Mouse (Mus musculus) T-cell, adult 2 months (primary cell): ENCODE results near the gene Gm1043.

Experiments used
- DNase-seq: peaks from one replicate; pipeline ENCODE4 v3.0.0; 2022; ENCODE audit warnings: low spot score

The Gm1043 gene

GRCm38 (mm10) chr5:37198011-37198688 is 113.0 kb downstream of the Gm1043 start:
- DNase-seq: no peak

DNA sequence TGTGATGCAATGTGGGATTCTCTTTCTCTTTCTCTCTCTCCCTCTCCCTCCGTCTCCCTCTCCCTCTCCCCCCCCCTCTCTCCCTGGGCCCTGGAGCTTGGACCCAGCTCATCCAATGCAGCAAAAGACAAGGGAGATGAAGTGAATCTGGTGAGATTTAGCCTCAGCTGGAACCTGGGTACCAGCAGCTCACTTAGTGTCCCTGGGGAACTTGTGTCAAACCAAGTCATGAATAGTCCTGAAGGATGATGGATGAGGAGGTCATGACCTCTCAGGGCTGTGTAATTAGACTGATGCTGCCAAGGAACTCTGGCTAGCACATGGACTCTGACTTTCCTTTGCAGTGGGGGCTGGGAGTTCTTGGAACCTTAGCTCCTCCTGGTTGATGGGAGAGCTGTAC is 117.1 kb downstream of the Gm1043 start:
- DNase-seq: no peak

DNA sequence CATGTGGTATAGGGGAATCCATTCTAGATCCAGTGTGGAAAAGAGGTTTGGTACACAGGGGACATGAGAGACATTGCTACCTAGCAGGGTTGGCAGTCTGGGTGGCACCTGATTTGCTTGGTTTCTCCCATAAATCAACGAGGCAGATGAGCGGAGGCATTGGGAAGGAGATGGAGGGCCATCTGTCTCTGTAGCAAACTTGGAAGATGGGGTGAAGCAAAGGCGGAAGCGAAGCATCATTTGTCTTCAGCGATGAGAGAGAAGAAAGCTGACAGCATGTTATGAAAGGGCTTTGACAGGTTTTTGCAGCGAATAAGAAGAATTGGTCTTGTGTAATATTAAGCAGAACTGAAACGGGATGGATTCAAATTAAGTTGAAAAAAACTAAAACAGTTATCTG is 119.7 kb downstream of the Gm1043 start:
- no peak for DNase-seq

DNA sequence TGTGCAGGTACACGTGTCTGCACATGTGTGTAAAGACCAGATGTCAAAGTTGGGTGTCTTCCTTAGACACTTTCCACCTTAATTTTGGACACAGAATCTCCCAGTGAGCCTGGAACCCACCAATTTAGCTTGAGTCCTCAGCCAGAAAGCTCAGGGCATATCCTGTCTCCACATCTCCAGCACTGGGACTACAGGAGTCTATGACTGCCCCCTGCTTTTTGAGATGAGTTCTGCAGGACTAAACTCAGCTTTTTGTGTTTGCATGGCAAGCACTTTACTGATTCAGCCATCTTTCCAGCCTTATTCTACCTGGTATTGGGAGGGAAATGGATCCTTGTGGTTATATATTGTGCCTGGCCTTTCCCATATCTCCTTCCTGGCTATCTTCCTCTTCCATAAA is 120.2 kb downstream of the Gm1043 start:
- no peak for DNase-seq

DNA sequence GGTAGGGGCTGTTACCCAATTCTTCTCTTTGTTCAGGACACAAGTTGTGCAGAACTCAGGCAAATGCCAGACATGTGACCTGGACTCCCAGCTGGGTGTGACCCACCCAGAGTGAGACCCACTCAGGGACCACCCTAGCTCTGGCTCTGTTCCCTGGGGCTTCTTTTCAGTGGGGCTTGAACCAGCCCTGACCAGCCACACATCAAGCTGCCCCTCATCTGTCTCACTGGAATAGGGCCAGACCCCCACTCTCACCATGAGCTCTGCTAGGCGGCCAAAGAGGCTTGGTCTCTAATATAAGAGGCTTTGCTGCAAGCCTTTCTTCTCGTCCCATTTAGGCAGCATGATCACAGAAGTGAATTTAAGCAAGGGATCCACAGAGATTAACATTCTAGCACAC is 121.2 kb downstream of the Gm1043 start:
- no peak for DNase-seq

- DNase-seq: no peak
Measured at GRCm38 (mm10) chr5:37212938-37213708, 128.0 kb downstream of the Gm1043 start.

GRCm38 (mm10) chr5:37213709-37214103 is 128.5 kb downstream of the Gm1043 start:
- no peak for DNase-seq

DNA sequence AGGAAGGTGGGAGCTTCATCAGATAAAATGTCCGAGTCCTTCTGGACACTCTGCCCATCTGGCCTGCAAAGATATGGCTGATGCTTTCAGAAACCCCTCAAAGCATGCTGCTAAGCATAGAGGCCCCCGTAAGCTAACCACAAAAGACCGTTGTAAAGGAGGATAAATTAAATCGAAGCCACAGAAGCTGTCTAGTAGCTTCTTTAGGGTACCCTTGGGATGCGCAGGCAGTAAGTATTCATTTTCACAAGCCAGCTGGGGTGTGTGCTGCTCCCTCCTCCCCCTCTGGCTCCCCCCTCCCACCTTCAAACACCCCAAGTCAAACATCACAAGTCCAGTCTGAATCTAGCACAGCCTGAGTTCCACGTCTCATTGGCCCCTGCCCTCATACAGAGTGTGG is 129.4 kb downstream of the Gm1043 start:
- DNase-seq: no peak

DNA sequence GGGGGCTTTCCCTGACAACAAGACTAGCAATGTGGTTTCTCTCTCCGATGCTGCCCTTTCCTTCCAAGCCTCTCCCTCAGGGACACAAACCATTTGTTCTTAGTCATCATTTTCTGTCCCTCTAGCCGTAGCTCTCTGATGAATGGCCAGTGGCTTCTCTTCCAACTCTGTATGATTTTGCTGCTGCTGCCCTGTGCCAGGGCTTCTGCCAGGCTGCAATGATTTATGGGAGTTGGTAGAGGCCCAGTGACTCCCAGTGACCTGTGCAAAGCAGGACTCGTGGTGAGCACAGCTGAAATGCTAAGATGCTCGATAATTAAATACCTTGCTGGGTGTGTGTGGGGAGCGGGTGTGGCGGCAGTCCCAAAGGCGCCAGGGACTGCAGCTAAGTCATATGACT is 130.1 kb downstream of the Gm1043 start:
- DNase-seq: no peak

DNA sequence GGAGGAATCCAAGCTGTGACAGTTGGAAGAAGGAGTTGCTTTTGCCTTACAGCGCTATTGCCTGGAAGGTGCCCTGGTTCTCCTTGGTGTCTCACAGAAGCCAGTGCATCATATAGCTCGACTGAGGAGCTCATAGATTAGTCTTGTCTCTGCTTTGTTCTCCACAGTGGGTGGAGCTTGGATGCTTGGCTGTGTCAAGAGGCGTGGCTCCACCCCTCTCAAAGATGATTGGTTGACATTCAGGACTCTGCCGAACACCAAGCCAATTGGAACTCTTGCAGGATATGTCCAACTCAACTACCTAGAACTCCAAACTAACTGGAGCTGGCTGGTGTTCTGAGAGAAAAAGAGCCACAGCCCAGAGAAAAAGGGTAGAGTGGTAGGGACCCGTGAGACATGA is 134.4 kb downstream of the Gm1043 start:
- no peak for DNase-seq

DNA sequence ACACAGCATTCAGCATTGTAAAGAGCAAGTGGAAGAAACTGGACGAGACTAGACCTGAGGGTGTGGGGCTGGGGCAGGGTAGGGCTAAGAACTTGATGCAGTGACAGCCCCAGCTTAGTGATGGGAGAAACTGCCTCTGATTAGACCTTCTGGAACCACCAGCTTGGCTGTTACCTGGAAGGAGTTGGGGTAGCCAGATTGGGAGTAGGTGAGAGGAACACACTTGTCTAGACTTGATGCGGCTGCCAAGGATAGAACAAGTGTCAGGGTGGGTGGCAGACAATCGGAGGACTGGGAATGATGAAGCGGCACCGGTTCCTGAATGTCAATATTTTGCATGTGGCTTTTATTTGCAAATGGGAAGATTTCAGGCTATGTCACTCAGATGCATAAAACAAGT is 135.4 kb downstream of the Gm1043 start:
- DNase-seq: no peak

DNA sequence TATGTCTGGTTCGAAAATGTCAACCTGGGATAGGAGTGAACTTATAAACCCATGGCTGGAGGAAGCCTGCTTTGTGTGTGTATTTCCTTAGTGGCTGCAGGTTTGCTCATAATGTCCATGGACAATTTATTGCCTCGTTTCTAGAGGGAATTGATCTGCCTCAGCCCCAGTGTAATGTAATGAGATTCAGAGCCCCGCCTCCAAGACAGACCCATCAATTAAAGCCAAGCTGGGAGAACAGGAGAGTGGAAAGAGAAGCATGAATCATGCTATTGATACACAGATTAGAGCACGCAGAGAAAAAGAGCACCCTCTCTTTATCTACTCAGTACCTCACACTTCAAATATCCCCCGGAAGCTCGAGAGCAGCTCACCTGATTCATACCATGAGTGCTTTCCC is 136.4 kb downstream of the Gm1043 start:
- no peak for DNase-seq

DNA sequence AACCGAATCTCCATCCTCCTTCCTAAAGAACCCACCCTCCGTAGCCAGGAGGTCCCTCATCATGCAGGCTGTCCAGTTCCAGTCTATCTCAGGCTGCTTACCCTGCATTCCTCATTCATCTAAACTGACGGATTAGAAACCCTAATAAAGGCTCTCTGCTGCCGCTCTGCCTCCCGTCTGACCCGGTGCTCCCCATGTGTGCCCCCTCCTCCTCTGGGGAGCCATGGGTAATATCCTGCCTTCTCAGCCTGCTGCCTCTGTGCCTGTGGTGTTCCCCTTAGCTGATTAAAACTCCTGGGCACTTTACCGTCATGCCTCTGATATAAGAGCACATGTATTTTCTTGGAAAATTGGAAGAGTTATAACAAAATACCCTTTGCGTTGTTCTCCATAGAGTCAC is 137.1 kb downstream of the Gm1043 start:
- no peak for DNase-seq

- no peak for DNase-seq
Measured at GRCm38 (mm10) chr5:37225708-37226107, 140.5 kb downstream of the Gm1043 start.

DNA sequence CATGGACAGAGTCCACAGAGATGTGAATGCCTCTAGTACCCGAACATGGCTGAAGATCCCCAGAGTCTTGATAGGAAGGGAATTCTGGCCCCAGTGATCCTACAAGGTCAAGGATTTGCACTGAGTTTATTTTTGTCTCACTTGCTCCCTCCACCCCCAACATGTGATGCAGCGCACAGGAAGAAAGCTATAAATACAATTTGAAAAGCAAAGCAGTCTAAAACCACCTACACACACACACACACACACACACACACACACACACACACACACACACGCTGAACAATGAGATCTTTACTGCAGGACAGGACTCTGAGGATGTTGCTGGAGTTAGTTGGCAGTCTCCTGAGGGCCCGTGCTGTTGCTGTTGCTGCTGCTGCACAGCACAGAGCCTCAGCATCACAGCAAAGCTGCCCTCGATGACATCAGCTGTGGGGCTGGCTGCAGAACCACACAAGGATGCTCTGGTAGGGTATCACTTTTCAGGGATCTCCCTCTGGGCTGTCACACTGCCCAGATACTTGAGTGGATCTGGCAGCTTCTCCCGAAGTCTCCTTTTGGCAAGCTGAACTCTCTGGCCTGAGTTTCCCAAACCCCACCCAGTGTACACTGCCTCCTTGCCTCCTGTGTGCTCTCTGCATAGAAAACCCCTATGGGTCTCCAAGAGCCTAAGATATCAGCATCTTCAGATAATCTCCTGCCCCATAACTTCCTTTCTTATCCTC is 142.9 kb downstream of the Gm1043 start:
- DNase-seq: no peak

DNA sequence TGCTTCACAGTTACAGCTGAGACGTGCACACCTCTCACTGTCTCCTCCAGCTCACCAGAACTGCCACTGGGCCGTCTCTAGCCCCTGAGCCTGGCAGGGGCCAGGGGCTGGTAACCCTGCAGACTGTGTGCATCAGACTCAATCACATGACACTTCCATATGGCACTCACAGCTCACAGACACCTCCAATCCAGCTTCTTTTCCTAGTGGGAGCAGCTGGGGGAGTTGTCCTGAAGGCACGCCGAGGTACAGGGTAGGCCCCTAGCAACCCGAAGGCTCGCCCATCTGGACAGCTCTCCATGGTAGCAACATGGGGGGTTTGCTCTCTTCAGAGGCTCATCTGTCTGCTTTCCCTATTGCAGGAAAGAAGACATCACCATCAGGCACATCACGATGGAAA is 143.7 kb downstream of the Gm1043 start:
- DNase-seq: no peak

- no peak for DNase-seq
Measured at GRCm38 (mm10) chr5:37233010-37233557, 147.9 kb downstream of the Gm1043 start.

GRCm38 (mm10) chr5:37238654-37239053 is 153.5 kb downstream of the Gm1043 start:
- no peak for DNase-seq

- DNase-seq: no peak
Measured at GRCm38 (mm10) chr5:37240550-37240949, 155.4 kb downstream of the Gm1043 start.

DNA sequence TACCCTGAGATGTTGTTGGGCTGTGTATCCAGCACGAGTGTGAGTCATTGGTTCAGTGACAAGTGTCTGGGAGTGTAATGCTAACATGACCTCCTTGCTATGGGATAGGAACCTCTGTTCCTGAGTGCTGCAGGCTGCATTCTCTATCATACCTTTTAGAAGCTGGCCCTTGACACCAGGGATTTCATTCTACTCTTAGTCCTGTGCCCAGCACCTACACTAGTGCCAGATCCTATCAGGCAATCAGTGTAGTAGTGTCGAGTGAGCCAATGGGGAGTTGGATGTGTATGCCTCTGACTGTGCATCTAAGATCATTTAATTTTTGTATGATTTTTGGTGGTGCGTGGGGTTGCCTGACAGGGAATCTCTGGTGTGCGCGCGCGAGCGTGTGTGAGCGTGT is 156.1 kb downstream of the Gm1043 start:
- DNase-seq: no peak

- DNase-seq: no peak
Measured at GRCm38 (mm10) chr5:37241651-37242151, 156.5 kb downstream of the Gm1043 start, which contains the start of gene Crmp1. Gene Crmp1 (plus strand): TSS chr5:37241940.

DNA sequence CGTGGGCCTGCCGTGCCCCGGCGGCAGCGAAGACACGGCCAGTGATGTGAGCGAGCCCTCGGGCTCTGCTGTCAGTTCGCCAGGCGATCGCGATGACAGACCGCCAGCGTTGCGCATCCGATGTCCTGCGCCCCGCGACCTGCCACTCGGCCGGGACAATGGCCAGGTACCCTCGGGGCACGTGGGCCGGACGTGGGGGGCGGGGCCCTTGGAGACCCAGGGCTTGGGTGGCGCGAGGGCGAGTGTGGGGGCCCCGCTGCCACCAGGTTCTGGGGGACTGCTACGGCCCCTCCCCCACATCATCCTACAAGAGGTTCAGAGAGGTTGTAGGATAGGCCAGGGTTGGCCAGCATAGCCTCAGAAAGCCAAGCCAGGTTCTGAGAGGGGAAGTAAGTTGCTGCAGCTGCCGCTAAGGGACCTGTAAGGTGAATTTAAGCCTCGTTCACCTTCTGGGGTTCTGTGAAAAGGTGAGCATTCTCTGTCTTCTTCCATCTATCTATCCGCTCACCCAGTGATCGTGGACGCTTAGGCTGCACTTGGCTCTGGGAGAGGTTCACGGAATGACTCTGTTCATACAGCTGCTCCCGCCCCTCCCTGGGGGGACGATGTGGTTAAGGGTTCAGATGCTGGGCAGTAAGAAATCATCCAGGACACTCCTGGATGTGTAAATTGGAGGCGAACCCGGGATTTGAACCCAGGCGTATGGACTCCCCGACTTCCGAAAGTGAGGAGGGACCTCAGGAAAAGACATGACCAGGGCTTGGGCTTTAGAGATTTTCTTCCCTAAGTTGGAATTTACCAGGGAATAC is 157.4 kb downstream of the Gm1043 start:
- no peak for DNase-seq
